Mouse (Mus musculus): ENCODE results near the gene Gm42688. TPM values are rescaled to one million over a fixed set of nuclear protein-coding genes. Genes with fewer than 3 reads are reported as not detected.
A peak's percentile ranks its signal among the peaks of the same experiment; 100 is the strongest.

Gm42688 gene
- polyA plus RNA-seq, 1 experiment from 2014 or later = 5.0 TPM

DNA sequence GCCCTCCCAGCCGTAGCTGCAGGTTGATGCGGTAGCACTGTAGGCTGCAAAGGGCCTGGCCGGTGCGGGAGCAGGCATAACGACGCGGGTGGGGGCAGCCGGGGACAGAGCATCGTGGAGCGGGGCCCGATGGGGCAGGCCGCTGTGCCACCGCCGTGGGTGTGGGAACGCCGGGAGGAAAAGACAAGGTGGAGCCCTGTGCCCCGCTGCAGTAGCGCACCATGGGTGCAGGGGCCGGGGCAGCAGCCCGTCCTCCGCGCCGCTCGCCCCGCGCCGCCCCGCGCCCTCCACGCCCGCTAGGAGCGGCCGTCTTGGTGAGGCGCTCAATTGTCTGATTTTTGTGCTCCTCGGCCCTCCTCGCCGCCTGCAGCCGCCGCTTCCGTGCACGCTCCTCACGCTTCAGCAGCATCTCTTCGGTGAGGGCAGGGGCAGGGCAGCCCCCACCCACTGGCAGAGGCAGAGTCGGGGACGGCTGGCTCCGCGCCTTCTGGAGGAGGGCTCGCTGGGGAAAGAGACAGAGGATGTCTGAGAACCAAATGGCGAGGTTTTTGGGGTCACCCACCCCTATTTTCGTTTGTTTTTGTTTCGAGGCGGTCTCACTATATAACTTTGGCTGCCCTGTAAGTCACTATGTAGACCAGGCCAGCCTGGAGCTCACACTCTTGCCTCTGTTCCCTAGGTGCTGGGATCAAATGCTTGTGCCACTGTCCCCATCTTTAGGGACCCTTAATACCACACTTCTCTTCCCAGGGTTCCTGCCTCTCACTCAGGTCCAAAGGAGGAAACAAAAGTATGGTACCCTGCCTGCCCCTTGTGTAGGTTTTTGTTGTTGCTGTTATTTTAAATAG lies 20.7 kb downstream of the Gm42688 start:
- Histone ChIP-seq H3K27ac (peak overlapping the region; percentile 99), H3K4me2 (replicated peaks) (peak overlapping the region; percentile 98), H3K9ac (replicated peaks) (peak overlapping the region; percentile 91), H3K36me3 (peaks cover 28% of the 10 kb centered on the region), H3K4me3 (replicated peaks) (peak overlapping the region; percentile 74), H3K9me3 (no peaks in the 10 kb centered on the region), H3K27me3 (no peaks in the 10 kb centered on the region), H3K4me1 (replicated peaks) (peaks cover 67% of the 10 kb centered on the region)
- 1% methylated on average over 47 of the region's 52 CpGs for WGBS
- ATAC-seq = peak; percentile 8; the same call in 1 of the 2 replicates

DNA sequence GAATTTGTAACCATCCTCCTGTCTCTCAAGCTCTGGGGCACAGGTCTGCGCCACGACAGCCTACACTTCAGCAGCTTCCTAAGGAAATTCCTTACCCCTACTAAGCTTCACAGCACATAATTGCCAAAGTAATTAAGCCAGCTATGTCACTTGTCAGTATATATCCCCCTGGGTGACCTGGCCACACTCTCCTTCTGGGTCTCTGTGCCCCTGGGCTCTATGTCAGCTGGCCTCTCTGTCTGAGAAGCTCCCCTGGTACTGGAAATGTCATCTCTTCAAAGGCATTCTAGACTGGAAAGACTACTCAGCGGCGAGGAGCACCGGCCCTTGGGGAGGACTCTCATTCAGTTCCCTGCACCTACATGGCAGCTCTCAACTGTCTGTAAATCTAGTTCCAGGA lies 21.5 kb downstream of the Gm42688 start:
- WGBS = 72% methylated on average over 5 of the region's 5 CpGs
- peak overlapping the region; percentile 91; the same call in 1 of the 2 replicates for H3K9ac ChIP-seq (replicated peaks)

DNA sequence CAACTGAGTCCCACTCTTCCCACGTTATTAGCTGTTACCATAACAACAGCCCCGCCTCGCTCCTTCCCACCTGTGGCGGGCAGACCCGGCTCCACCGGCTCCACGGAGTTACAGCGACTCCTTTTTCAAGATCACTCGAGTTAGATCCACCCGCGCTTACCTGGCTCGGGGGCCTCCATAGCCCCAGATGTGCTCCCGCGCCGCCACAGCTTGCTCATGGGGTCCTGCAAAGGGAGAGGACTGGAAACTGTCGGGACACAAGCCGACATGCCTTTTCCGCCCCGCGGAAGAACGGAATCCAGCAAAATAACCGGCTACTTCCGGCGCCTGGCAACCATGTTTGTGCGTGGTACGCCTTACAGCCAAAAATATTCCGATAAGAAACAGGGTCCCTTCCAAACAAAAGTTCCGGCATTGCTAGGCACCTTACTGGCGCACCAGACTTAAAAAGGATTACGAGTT lies 23.5 kb downstream of the Gm42688 start:
- peak; percentile 3 for ATAC-seq
- H3K9ac ChIP-seq (replicated peaks) = peak overlapping the region; percentile 78
- H3K4me2 ChIP-seq (replicated peaks) = peak overlapping the region; percentile 92
- WGBS = under 1% methylated on average over 30 of the region's 30 CpGs
- H3K9me3 ChIP-seq = no peaks in the 10 kb centered on the region
- H3K4me1 ChIP-seq (replicated peaks) = peaks cover 42% of the 10 kb centered on the region
- H3K27me3 ChIP-seq = no peaks in the 10 kb centered on the region
- H3K36me3 ChIP-seq = peaks cover under 1% of the 10 kb centered on the region
- peak overlapping the region; percentile 78 for H3K4me3 ChIP-seq (replicated peaks)
- 0 out of 2 replicates have a peak overlapping the region, but pooled peaks have one; percentile 53 for H3K27ac ChIP-seq

More for the DNA sequence above, 21.5 kb downstream of the Gm42688 start:
- ATAC-seq = no peak
- peak overlapping the region; percentile 99; the same call in 1 of the 2 replicates for H3K27ac ChIP-seq
- peak overlapping the region; percentile 74 for H3K4me3 ChIP-seq (replicated peaks)
- H3K27me3 ChIP-seq = no peaks in the 10 kb centered on the region
- peak overlapping the region; percentile 98 for H3K4me2 ChIP-seq (replicated peaks)
- peaks cover 60% of the 10 kb centered on the region for H3K4me1 ChIP-seq (replicated peaks)
- H3K9me3 ChIP-seq = no peaks in the 10 kb centered on the region
- peaks cover 20% of the 10 kb centered on the region for H3K36me3 ChIP-seq

GRCm38 (mm10) chr6:83125331-83125730 lies 23.9 kb downstream of the Gm42688 start, which contains the start of gene Ino80b:
Gene Ino80b (minus strand): TSS chr6:83125431.
- peaks cover 38% of the 10 kb centered on the region for H3K4me1 ChIP-seq (replicated peaks)
- no peaks in the 10 kb centered on the region for H3K36me3 ChIP-seq
- 26% methylated on average over 5 of the region's 5 CpGs for WGBS
- H3K27me3 ChIP-seq = no peaks in the 10 kb centered on the region
- peak within 1 kb of the TSS; percentile 92 for H3K4me2 ChIP-seq (replicated peaks)
- no peak for ATAC-seq
- H3K27ac ChIP-seq = 0 out of 2 replicates have a peak within 1 kb of the TSS, but pooled peaks have one; percentile 53
- no peaks in the 10 kb centered on the region for H3K9me3 ChIP-seq
- H3K9ac ChIP-seq (replicated peaks) = peak within 1 kb of the TSS; percentile 78
- H3K4me3 ChIP-seq (replicated peaks) = peak within 1 kb of the TSS; percentile 78

GRCm38 (mm10) chr6:83127419-83127818 lies 26.0 kb downstream of the Gm42688 start:
- Histone ChIP-seq H3K27me3 (no peaks in the 10 kb centered on the region), H3K4me2 (replicated peaks) (no peak overlapping the region), H3K4me3 (replicated peaks) (no peak overlapping the region), H3K36me3 (no peaks in the 10 kb centered on the region), H3K4me1 (replicated peaks) (peaks cover 29% of the 10 kb centered on the region), H3K9me3 (no peaks in the 10 kb centered on the region), H3K9ac (replicated peaks) (no peak overlapping the region), H3K27ac (no peak overlapping the region)
- ATAC-seq = no peak
- 96% methylated on average over 5 of the region's 5 CpGs for WGBS

- WGBS = 82% methylated on average over 6 of the region's 6 CpGs
Measured at GRCm38 (mm10) chr6:83131469-83132034, 30.1 kb downstream of the Gm42688 start.

GRCm38 (mm10) chr6:83132176-83132919 lies 30.9 kb downstream of the Gm42688 start:
- Histone ChIP-seq H3K4me2 (replicated peaks) (no peak overlapping the region), H3K4me3 (replicated peaks) (no peak overlapping the region), H3K4me1 (replicated peaks) (peaks cover 19% of the 10 kb centered on the region), H3K27me3 (peaks cover 19% of the 10 kb centered on the region), H3K9me3 (no peaks in the 10 kb centered on the region), H3K36me3 (no peaks in the 10 kb centered on the region), H3K27ac (no peak overlapping the region), H3K9ac (replicated peaks) (no peak overlapping the region)
- ATAC-seq = no peak
- WGBS = 88% methylated on average over 9 of the region's 9 CpGs

More at GRCm38 (mm10) chr6:83131469-83132034, 30.1 kb downstream of the Gm42688 start:
- peaks cover 18% of the 10 kb centered on the region for H3K27me3 ChIP-seq
- peaks cover 11% of the 10 kb centered on the region for H3K4me1 ChIP-seq (replicated peaks)
- H3K9me3 ChIP-seq = no peaks in the 10 kb centered on the region
- H3K9ac ChIP-seq (replicated peaks) = no peak overlapping the region
- no peaks in the 10 kb centered on the region for H3K36me3 ChIP-seq
- ATAC-seq = no peak
- no peak overlapping the region for H3K4me3 ChIP-seq (replicated peaks)
- H3K4me2 ChIP-seq (replicated peaks) = no peak overlapping the region
- H3K27ac ChIP-seq = no peak overlapping the region

- H3K9ac ChIP-seq (replicated peaks) = no peak overlapping the region
- no peak for ATAC-seq
- 64% methylated on average over 3 of the region's 3 CpGs for WGBS
Measured at GRCm38 (mm10) chr6:83134226-83134625, 32.8 kb downstream of the Gm42688 start.

DNA sequence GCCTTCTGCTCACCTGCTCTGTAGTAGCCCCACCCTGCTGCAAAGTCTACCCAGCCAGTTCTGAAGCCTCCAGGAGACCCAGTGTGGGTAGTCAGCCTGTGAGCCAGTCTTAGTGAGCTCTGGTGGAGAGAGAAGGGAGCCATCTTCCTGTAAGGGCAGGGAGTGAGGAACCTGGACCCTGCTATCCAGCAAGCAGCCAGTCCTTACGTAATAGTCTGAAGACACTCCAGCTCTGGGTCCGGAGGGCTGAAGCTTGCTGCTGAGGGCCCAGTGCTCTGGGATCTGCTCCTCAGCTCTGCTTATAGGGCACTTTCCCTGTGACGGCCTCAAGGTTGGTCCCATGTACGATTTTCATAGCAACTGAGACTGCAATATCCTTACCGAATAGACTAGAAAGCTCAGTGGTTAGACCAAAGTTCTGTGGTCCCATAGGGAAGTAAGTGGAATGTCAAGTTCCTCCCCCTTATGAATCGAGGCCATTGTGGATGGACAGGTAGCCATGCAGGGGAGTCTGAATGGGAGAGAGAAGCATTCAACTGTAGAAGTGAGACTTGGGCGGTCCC lies 33.6 kb downstream of the Gm42688 start, which contains the start of gene Rtkn:
Rtkn (plus strand) TSS at position 513 of the 563 bp plus-strand sequence.
- peak within 1 kb of the TSS; percentile 47 for H3K4me3 ChIP-seq (replicated peaks)
- peak within 1 kb of the TSS; percentile 67 for H3K4me2 ChIP-seq (replicated peaks)
- H3K36me3 ChIP-seq = no peaks in the 10 kb centered on the region
- H3K27me3 ChIP-seq = peaks cover 19% of the 10 kb centered on the region
- peaks cover 40% of the 10 kb centered on the region for H3K4me1 ChIP-seq (replicated peaks)
- no peak for ATAC-seq
- peak within 1 kb of the TSS; percentile 57 for H3K9ac ChIP-seq (replicated peaks)
- WGBS = 58% methylated on average over 7 of the region's 7 CpGs
- no peak within 1 kb of the TSS for H3K27ac ChIP-seq
- H3K9me3 ChIP-seq = no peaks in the 10 kb centered on the region

More at GRCm38 (mm10) chr6:83134226-83134625, 32.8 kb downstream of the Gm42688 start:
- Histone ChIP-seq H3K27me3 (peaks cover 19% of the 10 kb centered on the region), H3K4me3 (replicated peaks) (no peak overlapping the region), H3K4me2 (replicated peaks) (no peak overlapping the region), H3K4me1 (replicated peaks) (peaks cover 38% of the 10 kb centered on the region), H3K36me3 (no peaks in the 10 kb centered on the region), H3K9me3 (no peaks in the 10 kb centered on the region), H3K27ac (no peak overlapping the region)

DNA sequence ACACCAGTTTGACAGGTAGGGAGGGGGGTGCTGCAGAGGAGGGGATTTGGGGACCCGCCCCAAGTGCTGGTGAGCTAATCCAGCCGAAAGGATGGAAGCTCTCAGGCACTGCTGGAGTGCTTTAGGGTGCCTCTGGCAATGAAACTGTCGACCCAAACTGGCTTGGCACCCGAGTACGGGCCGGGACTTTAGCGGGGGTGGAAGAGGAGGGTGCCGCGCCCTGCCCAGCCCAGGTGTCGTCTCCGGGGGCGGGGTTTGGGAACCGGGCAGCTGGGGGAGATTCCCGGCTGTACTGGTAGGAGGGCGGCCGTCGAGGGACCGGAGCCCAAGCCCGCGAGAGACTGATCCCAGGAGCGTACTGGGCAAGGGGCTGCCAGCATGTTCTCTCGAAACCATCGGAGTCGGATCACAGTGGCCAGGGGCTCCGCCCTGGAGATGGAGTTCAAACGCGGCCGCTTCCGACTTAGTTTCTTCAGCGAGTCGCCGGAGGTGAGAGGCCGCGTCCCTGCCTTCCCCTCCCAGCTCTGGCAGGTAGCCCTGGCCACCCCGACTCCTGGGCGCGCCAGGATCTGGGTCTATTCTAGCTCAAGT lies 34.2 kb downstream of the Gm42688 start:
- Histone ChIP-seq H3K27ac (no peak overlapping the region), H3K27me3 (peaks cover 19% of the 10 kb centered on the region), H3K4me1 (replicated peaks) (peaks cover 40% of the 10 kb centered on the region), H3K9ac (replicated peaks) (peak overlapping the region; percentile 57), H3K36me3 (no peaks in the 10 kb centered on the region), H3K4me2 (replicated peaks) (peak overlapping the region; percentile 67), H3K4me3 (replicated peaks) (peak overlapping the region; percentile 47), H3K9me3 (no peaks in the 10 kb centered on the region)
- 5% methylated on average over 37 of the region's 37 CpGs for WGBS
- ATAC-seq = no peak

DNA sequence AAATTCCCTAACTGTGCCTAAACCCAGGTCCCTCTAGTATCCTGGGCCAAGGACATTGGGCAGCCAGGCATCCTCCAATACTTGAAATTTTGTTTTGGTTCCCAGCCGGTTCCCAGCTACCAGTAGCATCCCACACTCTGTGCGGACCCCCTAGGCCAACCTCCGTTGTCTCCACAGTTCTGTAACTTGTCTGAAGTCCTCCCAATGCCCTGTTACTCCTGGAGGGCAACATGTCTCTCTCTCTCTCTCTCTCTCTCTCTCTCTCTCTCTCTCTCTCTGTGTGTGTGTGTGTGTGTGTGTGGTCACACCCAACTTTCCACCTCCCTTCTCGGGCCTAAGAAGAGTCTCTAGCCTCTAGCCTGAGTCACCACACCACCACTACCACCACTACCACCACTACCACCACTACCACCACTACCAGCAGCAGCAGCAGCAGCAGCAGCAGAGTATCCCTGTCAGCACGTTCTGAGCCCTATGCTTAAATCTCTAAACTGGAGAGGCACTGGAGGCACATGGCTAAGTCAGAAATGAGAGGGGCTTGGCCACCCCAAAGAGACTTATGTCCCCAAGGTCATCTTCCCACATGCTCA lies 35.0 kb downstream of the Gm42688 start:
- H3K27me3 ChIP-seq = peaks cover 21% of the 10 kb centered on the region
- peak overlapping the region; percentile 93 for H3K27ac ChIP-seq
- peak; percentile 29 for ATAC-seq
- H3K36me3 ChIP-seq = no peaks in the 10 kb centered on the region
- peak overlapping the region; percentile 67 for H3K4me2 ChIP-seq (replicated peaks)
- WGBS = 9% methylated on average over 5 of the region's 5 CpGs
- H3K4me1 ChIP-seq (replicated peaks) = peaks cover 40% of the 10 kb centered on the region
- peak overlapping the region; percentile 47 for H3K4me3 ChIP-seq (replicated peaks)
- peak overlapping the region; percentile 80 for H3K9ac ChIP-seq (replicated peaks)
- no peaks in the 10 kb centered on the region for H3K9me3 ChIP-seq
